In genomic region chr14:32022450-32022849, GRCm38 (mm10) we compare ENCODE assay signal across 13 mouse cellular contexts. TPM values are rescaled to one million over a fixed set of nuclear protein-coding genes. Genes with fewer than 3 reads are reported as not detected.
DNase-seq lines count a peak whose midpoint lies in the region; ATAC-seq lines count a peak whose summit lies in the region.
"Had no signal": no experiment of that assay in that cellular context is flagged by ENCODE, and none has a peak within 500 bp of the region (broad histone marks: within the 10 kb centered on the region; RNA-seq: fewer than 3 reads in every experiment).

No protein-coding gene starts in this region.

- DNase-seq in embryo, embryonic 9.5 days (ENCODE audit: extremely low spot score) = peak; percentile 31
- DNase-seq in embryo, embryonic 10.5 days (ENCODE audit: low spot score) = no peak
- DNase-seq in 416B (ENCODE audit: low read depth) (peak; percentile 53), ZHBTc4 (ENCODE audit: low read depth, low spot score) (peak; percentile 91)
- no peak for DNase-seq in urinary bladder, postnatal 10 days (ENCODE audit: low spot score)
- no peak for DNase-seq in spleen, adult 12 weeks (ENCODE audit: low spot score)
- DNase-seq in urinary bladder, adult 18-20 months (ENCODE audit: low spot score in 2 of 2) = no peak
- DNase-seq: cerebellum, adult 9-11 months; lung, adult 18-20 months had no signal

- no peak overlapping the region for H3K9ac ChIP-seq in liver, embryonic 12.5 days
- H3K9ac ChIP-seq: embryonic facial prominence, embryonic 13.5 days; midbrain, embryonic 12.5 days had no signal

- peak; percentile 63 for ATAC-seq in liver, embryonic 12.5 days
- ATAC-seq: forebrain, embryonic 16.5 days had no signal

- H3K36me3 ChIP-seq in liver, embryonic 12.5 days = no peaks in the 10 kb centered on the region
- H3K36me3 ChIP-seq: embryonic facial prominence, embryonic 13.5 days; midbrain, embryonic 12.5 days had no signal

- peak overlapping the region; percentile 9; the same call in 1 of the 2 replicates for H3K4me2 ChIP-seq in liver, embryonic 12.5 days
- H3K4me2 ChIP-seq: embryonic facial prominence, embryonic 13.5 days; midbrain, embryonic 12.5 days had no signal

- peaks cover 19% of the 10 kb centered on the region for H3K27me3 ChIP-seq in liver, embryonic 12.5 days (replicated peaks)
- H3K27me3 ChIP-seq: embryonic facial prominence, embryonic 13.5 days; midbrain, embryonic 12.5 days had no signal

- H3K9me3 ChIP-seq in liver, embryonic 12.5 days (replicated peaks) = no peaks in the 10 kb centered on the region
- H3K9me3 ChIP-seq: embryonic facial prominence, embryonic 13.5 days; midbrain, embryonic 12.5 days had no signal

- peaks cover 29% of the 10 kb centered on the region for H3K4me1 ChIP-seq in liver, embryonic 12.5 days
- H3K4me1 ChIP-seq: embryonic facial prominence, embryonic 13.5 days; midbrain, embryonic 12.5 days had no signal

- no peak overlapping the region for H3K27ac ChIP-seq in liver, embryonic 12.5 days
- H3K27ac ChIP-seq: embryonic facial prominence, embryonic 13.5 days; midbrain, embryonic 12.5 days had no signal

- H3K4me3 ChIP-seq in liver, embryonic 12.5 days = no peak overlapping the region
- H3K4me3 ChIP-seq: embryonic facial prominence, embryonic 13.5 days; midbrain, embryonic 12.5 days had no signal

RNA-seq across cellular contexts. Expression of gene Galnt15, which starts 6.3 kb away (rescaled TPM):
- polyA plus RNA-seq in liver, embryonic 12.5 days (2016; fragmentation: Nextera tagmentation; extraction: Ambion mirVana) = 0.02 TPM in 1 of 2 replicates, not detected in the other

Comparison
In these comparisons a context has a peak if more than half of its experiments do, and no peak if none do; other contexts are left out.
1. DNase-seq: peak in embryo, embryonic 9.5 days (single experiment), 416B (single experiment) and ZHBTc4 (single experiment); none in embryo, embryonic 10.5 days (single experiment), urinary bladder, postnatal 10 days (single experiment), spleen, adult 12 weeks (single experiment) and urinary bladder, adult 18-20 months (0 of 2).